Comparison of ENCODE assay signal across 8 mouse cellular contexts in genomic region chr1:180402481-180403081, GRCm38 (mm10).
DNase-seq lines count a peak whose midpoint lies in the region; ATAC-seq and TF ChIP-seq lines count a peak whose summit lies in the region.

No protein-coding gene starts in this region.

- no peaks in the 10 kb centered on the region for H3K36me3 ChIP-seq in liver, adult 2 months (ENCODE audit: control insufficient read depth, insufficient read depth, low read length)
- no peaks in the 10 kb centered on the region for H3K36me3 ChIP-seq in heart, embryonic 12.5 days
- no peaks in the 10 kb centered on the region for H3K36me3 ChIP-seq in limb, embryonic 13.5 days
- no peaks in the 10 kb centered on the region for H3K36me3 ChIP-seq in small intestine, adult 2 months (ENCODE audit: control insufficient read depth, insufficient read depth, low read length)

- peaks cover 20% of the 10 kb centered on the region for H3K4me1 ChIP-seq in liver, adult 2 months (ENCODE audit: control insufficient read depth, insufficient read depth, low read length)
- peaks cover 81% of the 10 kb centered on the region for H3K4me1 ChIP-seq in heart, embryonic 12.5 days (replicated peaks)
- H3K4me1 ChIP-seq in limb, embryonic 13.5 days, result peaks cover 72% of the 10 kb centered on the region
- H3K4me1 ChIP-seq in small intestine, adult 2 months (ENCODE audit: control insufficient read depth, insufficient read depth, insufficient read length, low read length), result peaks cover 42% of the 10 kb centered on the region

- no peaks in the 10 kb centered on the region for H3K79me2 ChIP-seq in liver, adult 2 months (ENCODE audit: control insufficient read depth, insufficient read depth, low read length)

- no peak for TF ChIP-seq POLR2A in liver, adult 2 months (IDR thresholded peaks at IDR 0.05; ENCODE audit: extremely low read depth, insufficient read depth, low read length)
- TF ChIP-seq POLR2A in small intestine, adult 2 months (IDR thresholded peaks at IDR 0.05; ENCODE audit: low read depth, low read length), result no peak

- H3K27ac ChIP-seq in liver, adult 2 months (replicated peaks; ENCODE audit: insufficient read depth, low read depth, low read length), result peak overlapping the region; percentile 77
- H3K27ac ChIP-seq in heart, embryonic 12.5 days (ENCODE audit: poor library complexity, severe bottlenecking), result peak overlapping the region; percentile 97
- peak overlapping the region; percentile 91 for H3K27ac ChIP-seq in limb, embryonic 13.5 days
- H3K27ac ChIP-seq in small intestine, adult 2 months (ENCODE audit: insufficient read depth, low read depth, low read length), result peak overlapping the region; percentile 74

- no peak overlapping the region for H3K9ac ChIP-seq in liver, adult 2 months (ENCODE audit: low read depth, low read length)
- H3K9ac ChIP-seq in heart, embryonic 12.5 days, result no peak overlapping the region
- H3K9ac ChIP-seq in limb, embryonic 13.5 days, result no peak overlapping the region

- no peaks in the 10 kb centered on the region for H3K27me3 ChIP-seq in liver, adult 2 months (ENCODE audit: control insufficient read depth, insufficient read depth, low read length)
- no peaks in the 10 kb centered on the region for H3K27me3 ChIP-seq in heart, embryonic 12.5 days (replicated peaks)
- no peaks in the 10 kb centered on the region for H3K27me3 ChIP-seq in limb, embryonic 13.5 days
- H3K27me3 ChIP-seq in small intestine, adult 2 months (ENCODE audit: control insufficient read depth, insufficient read depth, low read length), result no peaks in the 10 kb centered on the region

- WGBS in liver, adult 2 months, result 65% methylated on average over 11 of the region's 11 CpGs
- WGBS in heart, embryonic 12.5 days, result 61% methylated on average over 11 of the region's 11 CpGs
- WGBS in limb, embryonic 13.5 days, result 78% methylated on average over 11 of the region's 11 CpGs
- 83% methylated on average over 11 of the region's 11 CpGs for WGBS in small intestine, adult 2 months

- DNase-seq in liver, adult 2 months (ENCODE audit: extremely low read depth, low read depth, low spot score), result no peak
- no peak for DNase-seq in liver
- DNase-seq in cerebellum, postnatal 10 days, result no peak
- no peak for DNase-seq in left cerebral cortex, adult 11 months (ENCODE audit: low spot score)
- no peak for DNase-seq in spleen, adult 18-20 months

- H3K4me3 ChIP-seq in liver, adult 2 months (ENCODE audit: insufficient read depth, low read depth, low read length), result no peak overlapping the region
- no peak overlapping the region for H3K4me3 ChIP-seq in heart, embryonic 12.5 days
- no peak overlapping the region for H3K4me3 ChIP-seq in limb, embryonic 13.5 days
- no peak overlapping the region for H3K4me3 ChIP-seq in small intestine, adult 2 months (ENCODE audit: low read depth, low read length)

- H3K9me3 ChIP-seq in heart, embryonic 12.5 days (replicated peaks), result no peaks in the 10 kb centered on the region
- no peaks in the 10 kb centered on the region for H3K9me3 ChIP-seq in limb, embryonic 13.5 days

- TF ChIP-seq CTCF in liver, adult 2 months (IDR thresholded peaks at IDR 0.05; ENCODE audit: low read depth, low read length), result no peak
- no peak for TF ChIP-seq CTCF in small intestine, adult 2 months (IDR thresholded peaks at IDR 0.05; ENCODE audit: extremely low read depth, insufficient read length, insufficient replicate concordance, low read depth, low read length)

- ATAC-seq in heart, embryonic 12.5 days (ENCODE audit: insufficient number of reproducible peaks, low FRiP score), result no peak
- no peak for ATAC-seq in limb, embryonic 13.5 days (ENCODE audit: low FRiP score, low read depth)

- H3K4me2 ChIP-seq in heart, embryonic 12.5 days, result no peak overlapping the region
- H3K4me2 ChIP-seq in limb, embryonic 13.5 days (replicated peaks), result no peak overlapping the region
